Mouse (Mus musculus): ENCODE measurements at regions not wholly inside any gene's neighbourhood (a gene's known extent, or its start where the extent isn't known, plus 50 kb on each side); places are given as distances from the start of the nearest gene placed in this dataset.

GRCm38 (mm10) chr3:105223671-105224070, 157.0 kb downstream of the 4930564D02Rik start:
- in situ Hi-C loops (cut with MboI; ENCODE audit: low sequenced_read_pairs in 2 of 2, unreplicated experiment in 2 of 2): no loop called here
- Histone ChIP-seq H3K9me3 (ENCODE audit: control insufficient read depth, insufficient read depth, low read depth, low read length) (no peaks in the 10 kb centered on the region), H3K36me3 (ENCODE audit: control insufficient read depth, insufficient read depth, low read length, poor library complexity, severe bottlenecking) (no peaks in the 10 kb centered on the region), H3K4me3 (ENCODE audit: insufficient read depth in 1 of 2, low read depth in 1 of 2, low read length in 2 of 2, poor library complexity in 1 of 2, severe bottlenecking in 1 of 2) (no peak overlapping the region), H3K27ac (ENCODE audit: insufficient read depth, low read depth, low read length, poor library complexity, severe bottlenecking) (no peak overlapping the region), H3K4me1 (ENCODE audit: control insufficient read depth in 2 of 2, insufficient read depth in 2 of 2, low read length in 2 of 2, poor library complexity in 1 of 2) (no peaks in the 10 kb centered on the region), H3K9ac (ENCODE audit: insufficient read depth, low read depth, low read length, poor library complexity, severe bottlenecking) (no peak overlapping the region)
- TF ChIP-seq CHD2 (IDR thresholded peaks at IDR 0.05; ENCODE audit: low read depth, low read length) (no peak), MAFK (IDR thresholded peaks at IDR 0.05; ENCODE audit: insufficient read depth, low read depth, low read length) (no peak), HCFC1 (IDR thresholded peaks at IDR 0.05; ENCODE audit: borderline replicate concordance, insufficient read depth, low read length) (no peak), ZNF384 (IDR thresholded peaks at IDR 0.05; ENCODE audit: low read depth, low read length) (no peak), ZC3H11A (IDR thresholded peaks at IDR 0.05; ENCODE audit: borderline replicate concordance, low read depth, low read length) (no peak)
- DNase-seq (ENCODE audit: low read depth, low spot score): no peak

GRCm38 (mm10) chr3:105227551-105227950, 160.9 kb downstream of the 4930564D02Rik start:
- in situ Hi-C loops (cut with MboI; ENCODE audit: low sequenced_read_pairs in 2 of 2, unreplicated experiment in 2 of 2): no loop called here
- TF ChIP-seq ZNF384 (IDR thresholded peaks at IDR 0.05; ENCODE audit: low read depth, low read length) (no peak), CHD2 (IDR thresholded peaks at IDR 0.05; ENCODE audit: low read depth, low read length) (no peak), ZC3H11A (IDR thresholded peaks at IDR 0.05; ENCODE audit: borderline replicate concordance, low read depth, low read length) (no peak), HCFC1 (IDR thresholded peaks at IDR 0.05; ENCODE audit: borderline replicate concordance, insufficient read depth, low read length) (no peak), MAFK (IDR thresholded peaks at IDR 0.05; ENCODE audit: insufficient read depth, low read depth, low read length) (no peak)
- no peak overlapping the region for H3K27ac ChIP-seq (ENCODE audit: insufficient read depth, low read depth, low read length, poor library complexity, severe bottlenecking)
- no peak overlapping the region for H3K9ac ChIP-seq (ENCODE audit: insufficient read depth, low read depth, low read length, poor library complexity, severe bottlenecking)
- H3K4me1 ChIP-seq (ENCODE audit: control insufficient read depth in 2 of 2, insufficient read depth in 2 of 2, low read length in 2 of 2, poor library complexity in 1 of 2): no peaks in the 10 kb centered on the region
- DNase-seq (ENCODE audit: low read depth, low spot score): no peak
- H3K36me3 ChIP-seq (ENCODE audit: control insufficient read depth, insufficient read depth, low read length, poor library complexity, severe bottlenecking): no peaks in the 10 kb centered on the region
- H3K9me3 ChIP-seq (ENCODE audit: control insufficient read depth, insufficient read depth, low read depth, low read length): no peaks in the 10 kb centered on the region
- no peak overlapping the region for H3K4me3 ChIP-seq (ENCODE audit: insufficient read depth in 1 of 2, low read depth in 1 of 2, low read length in 2 of 2, poor library complexity in 1 of 2, severe bottlenecking in 1 of 2)

GRCm38 (mm10) chr3:105228401-105228800, 161.8 kb downstream of the 4930564D02Rik start:
- no peak for DNase-seq (ENCODE audit: low read depth, low spot score)
- TF ChIP-seq ZC3H11A (IDR thresholded peaks at IDR 0.05; ENCODE audit: borderline replicate concordance, low read depth, low read length) (no peak), CHD2 (IDR thresholded peaks at IDR 0.05; ENCODE audit: low read depth, low read length) (no peak), ZNF384 (IDR thresholded peaks at IDR 0.05; ENCODE audit: low read depth, low read length) (no peak), HCFC1 (IDR thresholded peaks at IDR 0.05; ENCODE audit: borderline replicate concordance, insufficient read depth, low read length) (no peak)
- Histone ChIP-seq H3K36me3 (ENCODE audit: control insufficient read depth, insufficient read depth, low read length, poor library complexity, severe bottlenecking) (no peaks in the 10 kb centered on the region), H3K4me1 (ENCODE audit: control insufficient read depth in 2 of 2, insufficient read depth in 2 of 2, low read length in 2 of 2, poor library complexity in 1 of 2) (no peaks in the 10 kb centered on the region), H3K27ac (ENCODE audit: insufficient read depth, low read depth, low read length, poor library complexity, severe bottlenecking) (no peak overlapping the region), H3K4me3 (ENCODE audit: insufficient read depth in 1 of 2, low read depth in 1 of 2, low read length in 2 of 2, poor library complexity in 1 of 2, severe bottlenecking in 1 of 2) (no peak overlapping the region), H3K9me3 (ENCODE audit: control insufficient read depth, insufficient read depth, low read depth, low read length) (no peaks in the 10 kb centered on the region), H3K9ac (ENCODE audit: insufficient read depth, low read depth, low read length, poor library complexity, severe bottlenecking) (no peak overlapping the region)
- in situ Hi-C loops (cut with MboI; ENCODE audit: low sequenced_read_pairs in 2 of 2, unreplicated experiment in 2 of 2): no loop called here

- H3K36me3 ChIP-seq (ENCODE audit: control insufficient read depth, insufficient read depth, low read length, poor library complexity, severe bottlenecking): no peaks in the 10 kb centered on the region
- DNase-seq (ENCODE audit: low read depth, low spot score): no peak
- no peaks in the 10 kb centered on the region for H3K4me1 ChIP-seq (ENCODE audit: control insufficient read depth in 2 of 2, insufficient read depth in 2 of 2, low read length in 2 of 2, poor library complexity in 1 of 2)
- no peak overlapping the region for H3K4me3 ChIP-seq (ENCODE audit: insufficient read depth in 1 of 2, low read depth in 1 of 2, low read length in 2 of 2, poor library complexity in 1 of 2, severe bottlenecking in 1 of 2)
- in situ Hi-C loops (cut with MboI; ENCODE audit: low sequenced_read_pairs in 2 of 2, unreplicated experiment in 2 of 2): no loop called here
- no peaks in the 10 kb centered on the region; the same call in 1 of the 2 replicates for H3K9me3 ChIP-seq (ENCODE audit: control insufficient read depth, insufficient read depth, low read depth, low read length)
- H3K9ac ChIP-seq (ENCODE audit: insufficient read depth, low read depth, low read length, poor library complexity, severe bottlenecking): no peak overlapping the region
- no peak for TF ChIP-seq HCFC1 (IDR thresholded peaks at IDR 0.05; ENCODE audit: borderline replicate concordance, insufficient read depth, low read length)
- no peak overlapping the region for H3K27ac ChIP-seq (ENCODE audit: insufficient read depth, low read depth, low read length, poor library complexity, severe bottlenecking)
These were observed 174.4 kb downstream of the 4930564D02Rik start for GRCm38 (mm10) chr3:105241048-105241447.

- Histone ChIP-seq H3K36me3 (ENCODE audit: control insufficient read depth, insufficient read depth, low read length, poor library complexity, severe bottlenecking) (no peaks in the 10 kb centered on the region), H3K4me1 (ENCODE audit: control insufficient read depth in 2 of 2, insufficient read depth in 2 of 2, low read length in 2 of 2, poor library complexity in 1 of 2) (no peaks in the 10 kb centered on the region), H3K9ac (ENCODE audit: insufficient read depth, low read depth, low read length, poor library complexity, severe bottlenecking) (no peak overlapping the region), H3K9me3 (ENCODE audit: control insufficient read depth, insufficient read depth, low read depth, low read length) (no peaks in the 10 kb centered on the region), H3K27ac (ENCODE audit: insufficient read depth, low read depth, low read length, poor library complexity, severe bottlenecking) (no peak overlapping the region), H3K4me3 (ENCODE audit: insufficient read depth in 1 of 2, low read depth in 1 of 2, low read length in 2 of 2, poor library complexity in 1 of 2, severe bottlenecking in 1 of 2) (no peak overlapping the region)
- no peak for DNase-seq (ENCODE audit: low read depth, low spot score)
- in situ Hi-C loops (cut with MboI; ENCODE audit: low sequenced_read_pairs in 2 of 2, unreplicated experiment in 2 of 2): no loop called here
- TF ChIP-seq HCFC1 (IDR thresholded peaks at IDR 0.05; ENCODE audit: borderline replicate concordance, insufficient read depth, low read length) (no peak), MAFK (IDR thresholded peaks at IDR 0.05; ENCODE audit: insufficient read depth, low read depth, low read length) (no peak), ZC3H11A (IDR thresholded peaks at IDR 0.05; ENCODE audit: borderline replicate concordance, low read depth, low read length) (no peak), CHD2 (IDR thresholded peaks at IDR 0.05; ENCODE audit: low read depth, low read length) (no peak), ZNF384 (IDR thresholded peaks at IDR 0.05; ENCODE audit: low read depth, low read length) (no peak)
These were observed 190.5 kb downstream of the 4930564D02Rik start for GRCm38 (mm10) chr3:105257096-105257495.
